Mouse (Mus musculus): ENCODE data around the gene Tnfaip8l2. TPM values are rescaled to one million over a fixed set of nuclear protein-coding genes. Genes with fewer than 3 reads are reported as not detected.

Gene Tnfaip8l2
- polyA plus RNA-seq, 1 experiment from 2014 or later: 4.8 TPM

- no peak overlapping the region for H3K27ac ChIP-seq (ENCODE audit: low read depth, low read length)
- DNase-seq (ENCODE audit: low spot score) (no peak), ATAC-seq (replicated peaks; ENCODE audit: low FRiP score) (no peak)
- peaks cover 11% of the 10 kb centered on the region for H3K4me1 ChIP-seq (replicated peaks; ENCODE audit: control insufficient read depth, insufficient read depth, low read length)
- H3K27me3 ChIP-seq (replicated peaks; ENCODE audit: control insufficient read depth, insufficient read depth, low read length): no peaks in the 10 kb centered on the region
- no peaks in the 10 kb centered on the region for H3K9me3 ChIP-seq (ENCODE audit: control insufficient read depth, low read length)
- 23% methylated on average over 2 of the region's 2 CpGs for WGBS
- H3K36me3 ChIP-seq (ENCODE audit: control insufficient read depth, insufficient read depth, low read length): peaks cover 12% of the 10 kb centered on the region; the same call in 1 of the 2 replicates
- no peak overlapping the region for H3K9ac ChIP-seq (ENCODE audit: low read depth, low read length)
- no peak overlapping the region for H3K4me2 ChIP-seq
- no peak overlapping the region for H3K4me3 ChIP-seq (ENCODE audit: low read depth, low read length)
Measured at GRCm38 (mm10) chr3:95100854-95101253, 41.3 kb downstream of the Tnfaip8l2 start.

Small RNA genes lying within 50 kb of the gene (microRNA-seq; reads per million reads assigned to microRNA genes)
- not detected for gene Mir8099-1 (ENCODE audit: borderline number of aligned reads)

Other genes with a start within 250 kb of the Tnfaip8l2 start
- gene Selenbp1, start 209.3 kb downstream of the Tnfaip8l2 start, polyA plus RNA-seq (2014; fragmentation: Nextera tagmentation; extraction: Ambion mirVana): 68.2 and 82.0 TPM in 2 replicates
- gene Rfx5, start 188.3 kb downstream of the Tnfaip8l2 start, polyA plus RNA-seq (2014; fragmentation: Nextera tagmentation; extraction: Ambion mirVana): 4.5 and 4.9 TPM in 2 replicates
- 17.0 and 20.5 TPM in 2 replicates for gene Pi4kb, start 167.6 kb downstream of the Tnfaip8l2 start, polyA plus RNA-seq (2014; fragmentation: Nextera tagmentation; extraction: Ambion mirVana)
- gene Zfp687, start 126.9 kb downstream of the Tnfaip8l2 start, polyA plus RNA-seq (2014; fragmentation: Nextera tagmentation; extraction: Ambion mirVana): 20.2 and 23.7 TPM in 2 replicates
- 290 and 304 TPM in 2 replicates for gene Psmd4, start 99.7 kb downstream of the Tnfaip8l2 start, polyA plus RNA-seq (2014; fragmentation: Nextera tagmentation; extraction: Ambion mirVana)
- 10.9 and 12.8 TPM in 2 replicates for gene Pip5k1a, start 35.4 kb downstream of the Tnfaip8l2 start, polyA plus RNA-seq (2014; fragmentation: Nextera tagmentation; extraction: Ambion mirVana)
- 109 and 111 TPM in 2 replicates for gene Vps72, start 31.3 kb downstream of the Tnfaip8l2 start, polyA plus RNA-seq (2014; fragmentation: Nextera tagmentation; extraction: Ambion mirVana)
- gene Tmod4, start 17.9 kb downstream of the Tnfaip8l2 start, polyA plus RNA-seq (2014; fragmentation: Nextera tagmentation; extraction: Ambion mirVana): 1.1 TPM in 2 replicates
- 53.1 and 58.5 TPM in 2 replicates for gene Scnm1, start 8.3 kb downstream of the Tnfaip8l2 start, polyA plus RNA-seq (2014; fragmentation: Nextera tagmentation; extraction: Ambion mirVana)
- 8.9 and 9.1 TPM in 2 replicates for gene Lysmd1, start 8.3 kb downstream of the Tnfaip8l2 start, polyA plus RNA-seq (2014; fragmentation: Nextera tagmentation; extraction: Ambion mirVana)
- 2.5 and 2.8 TPM in 2 replicates for gene Sema6c, start 18.1 kb upstream of the Tnfaip8l2 start, polyA plus RNA-seq (2014; fragmentation: Nextera tagmentation; extraction: Ambion mirVana)
- gene Gabpb2, start 75.6 kb upstream of the Tnfaip8l2 start, polyA plus RNA-seq (2014; fragmentation: Nextera tagmentation; extraction: Ambion mirVana): 9.1 and 9.3 TPM in 2 replicates
- 93.6 and 102 TPM in 2 replicates for gene Cdc42se1, start 86.4 kb upstream of the Tnfaip8l2 start, polyA plus RNA-seq (2014; fragmentation: Nextera tagmentation; extraction: Ambion mirVana)
- gene Mllt11, start 89.8 kb upstream of the Tnfaip8l2 start, polyA plus RNA-seq (2014; fragmentation: Nextera tagmentation; extraction: Ambion mirVana): 8.6 and 8.7 TPM in 2 replicates
- gene Gm128, start 99.2 kb upstream of the Tnfaip8l2 start, polyA plus RNA-seq (2014; fragmentation: Nextera tagmentation; extraction: Ambion mirVana): 0.95 and 1.0 TPM in 2 replicates
- gene Bnipl, start 108.8 kb upstream of the Tnfaip8l2 start, polyA plus RNA-seq (2014; fragmentation: Nextera tagmentation; extraction: Ambion mirVana): 0.08 and 0.25 TPM in 2 replicates
- 29.0 and 29.9 TPM in 2 replicates for gene Mindy1, start 139.0 kb upstream of the Tnfaip8l2 start, polyA plus RNA-seq (2014; fragmentation: Nextera tagmentation; extraction: Ambion mirVana)
- gene Prune1, start 139.7 kb upstream of the Tnfaip8l2 start, polyA plus RNA-seq (2014; fragmentation: Nextera tagmentation; extraction: Ambion mirVana): 19.8 and 22.7 TPM in 2 replicates
- 5.5 and 6.7 TPM in 2 replicates for gene Anxa9, start 164.8 kb upstream of the Tnfaip8l2 start, polyA plus RNA-seq (2014; fragmentation: Nextera tagmentation; extraction: Ambion mirVana)
- 178 and 182 TPM in 2 replicates for gene Cers2, start 172.4 kb upstream of the Tnfaip8l2 start, polyA plus RNA-seq (2014; fragmentation: Nextera tagmentation; extraction: Ambion mirVana)
- gene Setdb1, start 214.8 kb upstream of the Tnfaip8l2 start, polyA plus RNA-seq (2014; fragmentation: Nextera tagmentation; extraction: Ambion mirVana): 47.0 and 57.6 TPM in 2 replicates